Mouse (Mus musculus): ENCODE data around the gene Stradb. TPM values are rescaled to one million over a fixed set of nuclear protein-coding genes. Genes with fewer than 3 reads are reported as not detected.

Stradb gene
- total RNA-seq (2012; rRNA removed): 2.5 and 3.4 TPM in 2 replicates
- 4.4 and 5.0 TPM in 2 replicates for total RNA-seq (2014; rRNA removed)
- 5.7 and 6.1 TPM in 2 replicates for polyA plus RNA-seq (2012; ENCODE audit: insufficient read length, low read depth)

DNA sequence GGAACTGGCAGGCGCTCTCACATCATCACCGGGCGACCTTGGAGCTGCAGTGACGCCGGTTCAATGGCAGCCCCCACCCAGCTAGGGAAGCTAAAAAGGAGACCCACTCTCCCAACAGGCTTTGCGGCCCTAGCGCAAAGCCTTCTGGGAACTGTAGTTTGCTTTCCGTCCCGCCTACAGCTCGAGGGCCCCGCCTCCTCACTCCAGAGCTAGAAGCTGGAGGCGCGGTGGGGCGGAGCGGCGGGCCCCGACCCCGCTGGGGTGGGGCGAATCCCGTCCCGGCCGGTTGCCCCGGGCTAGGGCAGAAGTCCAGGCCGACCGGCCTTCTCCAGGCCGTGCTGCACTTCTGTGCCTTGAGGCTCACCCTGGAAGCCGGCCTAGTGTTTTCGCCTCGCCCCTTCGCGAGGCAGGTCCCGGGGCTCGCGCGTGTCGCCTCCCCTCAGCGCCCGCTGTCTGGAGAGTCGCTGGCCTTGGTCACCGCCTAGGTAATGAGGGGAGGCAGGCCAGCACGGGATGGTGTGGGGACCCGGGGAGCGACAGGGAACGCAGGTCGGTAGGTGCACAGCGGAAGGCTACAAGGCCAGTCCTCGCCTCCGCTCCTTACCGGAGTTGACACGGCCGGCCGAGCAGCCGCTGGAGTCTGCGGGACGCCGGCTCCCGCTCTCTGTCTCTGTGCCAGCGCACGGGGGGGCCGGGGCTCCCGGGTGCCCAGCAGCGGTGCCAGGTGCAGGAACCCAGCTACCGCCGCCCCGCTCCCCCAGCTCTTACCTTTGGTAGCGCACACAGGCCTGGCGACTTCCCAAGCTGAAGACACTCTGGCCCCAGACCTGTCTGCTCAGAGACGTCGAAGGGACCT lies at the start of gene Stradb, which contains the start of gene Trak2:
Gene Stradb (plus strand): TSS at position 157 of the 856 bp plus-strand sequence.
Gene Trak2 (minus strand): TSS at position 65 of the 856 bp plus-strand sequence.
- peaks cover 4 to 35% of the 10 kb centered on the region in 2 experiments; a peak in 3 of 4 replicates for H3K4me1 ChIP-seq (ENCODE audit: control insufficient read depth in 1 of 2, insufficient read depth in 2 of 2)
- TF ChIP-seq MEF2A (IDR thresholded peaks at IDR 0.05; ENCODE audit: borderline replicate concordance, low read depth, low read length) (peak; percentile 77; the same call in 1 of the 2 replicates), NELFE (IDR thresholded peaks at IDR 0.05; ENCODE audit: low read depth, low read length) (peak; percentile 77; the same call in 1 of the 2 replicates), JUN (IDR thresholded peaks at IDR 0.05; ENCODE audit: insufficient read depth, low read depth, low read length) (no peak), NRF1 (IDR thresholded peaks at IDR 0.05; ENCODE audit: low read depth, low read length) (peak; percentile 61), ZMIZ1 (IDR thresholded peaks at IDR 0.05; ENCODE audit: low read depth, low read length) (peak; percentile 79), SMC3 (IDR thresholded peaks at IDR 0.05; ENCODE audit: low read depth, low read length) (no peak), ZNF384 (IDR thresholded peaks at IDR 0.05; ENCODE audit: low read depth, low read length) (no peak), JUND (conservative IDR thresholded peaks at IDR 0.05; ENCODE audit: low read depth, low read length) (no peak), IRF4 (IDR thresholded peaks at IDR 0.05; ENCODE audit: low read depth, low read length) (peak; percentile 52; the same call in 1 of the 2 replicates), CHD1 (IDR thresholded peaks at IDR 0.05; ENCODE audit: low read depth, low read length) (no peak), MAZ (IDR thresholded peaks at IDR 0.05; ENCODE audit: low read depth, low read length) (peak; percentile 98), USF1 (IDR thresholded peaks at IDR 0.05; ENCODE audit: low read depth, low read length) (no peak), HCFC1 (IDR thresholded peaks at IDR 0.05; ENCODE audit: low read depth, low read length) (peak; percentile 100), BHLHE40 (IDR thresholded peaks at IDR 0.05; ENCODE audit: low read depth, low read length) (peak; percentile 24; the same call in 1 of the 2 replicates), UBTF (IDR thresholded peaks at IDR 0.05; ENCODE audit: low read depth, low read length) (peak; percentile 66; the same call in 1 of the 2 replicates), ETS1 (conservative IDR thresholded peaks at IDR 0.05; ENCODE audit: low read depth, low read length) (no peak), CHD2 (IDR thresholded peaks at IDR 0.05; ENCODE audit: low read length) (peak; percentile 52; the same call in 1 of the 2 replicates), E2F4 (IDR thresholded peaks at IDR 0.05; ENCODE audit: insufficient replicate concordance, low read depth, low read length) (no peak), PAX5 (IDR thresholded peaks at IDR 0.05; ENCODE audit: low read length) (no peak), KAT2A (IDR thresholded peaks at IDR 0.05; ENCODE audit: insufficient replicate concordance, low read length) (peak; percentile 97), EP300 (IDR thresholded peaks at IDR 0.05; ENCODE audit: low read length) (no peak), MYC (IDR thresholded peaks at IDR 0.05; ENCODE audit: low read depth, low read length) (peak; percentile 62; the same call in 1 of the 2 replicates), ELF1 (IDR thresholded peaks at IDR 0.05; ENCODE audit: low read depth, low read length) (peak; percentile 90), CTCF (conservative IDR thresholded peaks at IDR 0.05 in 1 of 2, IDR thresholded peaks at IDR 0.05 in 1 of 2; ENCODE audit: low read depth in 2 of 2, low read length in 2 of 2) (no peak), MAX (IDR thresholded peaks at IDR 0.05; ENCODE audit: low read length) (peak; percentile 43; the same call in 1 of the 2 replicates), POLR2A (IDR thresholded peaks at IDR 0.05; ENCODE audit: low read depth, low read length) (peak; percentile 95), ZKSCAN1 (IDR thresholded peaks at IDR 0.05; ENCODE audit: borderline replicate concordance, low read depth, low read length) (no peak), MAFK (IDR thresholded peaks at IDR 0.05; ENCODE audit: insufficient replicate concordance, low read length) (no peak), RAD21 (IDR thresholded peaks at IDR 0.05; ENCODE audit: low read depth, low read length) (no peak), ZC3H11A (IDR thresholded peaks at IDR 0.05; ENCODE audit: low read depth, low read length) (no peak), RCOR1 (conservative IDR thresholded peaks at IDR 0.05; ENCODE audit: low read depth, low read length) (no peak), SIN3A (IDR thresholded peaks at IDR 0.05; ENCODE audit: low read length) (peak; percentile 84), GABPA (IDR thresholded peaks at IDR 0.05; ENCODE audit: insufficient replicate concordance, low read depth, low read length) (peak; percentile 80; the same call in 1 of the 2 replicates), TBP (conservative IDR thresholded peaks at IDR 0.05; ENCODE audit: low read depth, low read length) (peak; percentile 84), MXI1 (IDR thresholded peaks at IDR 0.05; ENCODE audit: low read depth, low read length) (peak; percentile 77; the same call in 1 of the 2 replicates), USF2 (conservative IDR thresholded peaks at IDR 0.05; ENCODE audit: low read depth, low read length) (no peak), TCF12 (IDR thresholded peaks at IDR 0.05; ENCODE audit: low read depth, low read length) (peak; percentile 81; the same call in 1 of the 2 replicates)

More for the DNA sequence above, at the start of gene Stradb, which contains the start of gene Trak2:
- dilution Hi-C loops (cut with MboI; ENCODE audit: extremely low pct_ligation_motif_present, extremely low pct_unique_long_range_greater_than_20kb, low sequenced_read_pairs): no loop called here
- Histone ChIP-seq H3K4me2 (ENCODE audit: insufficient read depth, low read depth, poor library complexity, severe bottlenecking) (peak within 1 kb of the TSS; percentile 83), H3K27ac (ENCODE audit: insufficient read depth, low read depth) (0 out of 2 replicates have a peak within 1 kb of the TSS, but pooled peaks have one; percentile 8), H3K36me3 (replicated peaks in 1 of 2; ENCODE audit: control insufficient read depth in 1 of 2, insufficient read depth in 1 of 2, low read length in 1 of 2) (peaks cover 0 to 21% of the 10 kb centered on the region in 2 experiments), H3K27me3 (replicated peaks) (no peaks in the 10 kb centered on the region), H3K9ac (ENCODE audit: insufficient read depth, low read depth) (peak within 1 kb of the TSS; percentile 91), H3K4me3 (replicated peaks in 1 of 3; ENCODE audit: low read depth in 2 of 3, low read length in 2 of 3, poor library complexity in 1 of 3) (peak within 1 kb of the TSS; percentile 88 to 98 (median 97)), H3K9me3 (replicated peaks; ENCODE audit: low read length) (peaks cover 7% of the 10 kb centered on the region), H3K79me2 (replicated peaks; ENCODE audit: control insufficient read depth, extremely low read depth, insufficient read depth, poor library complexity, severe bottlenecking) (peaks cover 26% of the 10 kb centered on the region)
- peak; percentile 96 for DNase-seq (ENCODE audit: extremely low read depth)
- in situ Hi-C loops (cut with MboI; ENCODE audit: low pct_ligation_motif_present, low pct_unique_long_range_greater_than_20kb, low sequenced_read_pairs): no loop called here

Data from CH12.LX (cell line).